ENCODE assay signal across 9 mouse cellular contexts in genomic region chr19:4215451-4215840, GRCm38 (mm10). TPM values are rescaled to one million over a fixed set of nuclear protein-coding genes. Genes with fewer than 3 reads are reported as not detected.
DNase-seq lines count a peak whose midpoint lies in the region; ATAC-seq and TF ChIP-seq lines count a peak whose summit lies in the region.
"Had no signal": no experiment of that assay in that cellular context is flagged by ENCODE, and none has a peak within 500 bp of the region (broad histone marks: within the 10 kb centered on the region; RNA-seq: fewer than 3 reads in every experiment).

No protein-coding gene starts in this region.

- H3ac ChIP-seq in C2C12 (ENCODE audit: control insufficient read depth, insufficient read length, low read depth), result peak overlapping the region; percentile 100

- no peak for TF ChIP-seq POLR2A in heart, adult 2 months (IDR thresholded peaks at IDR 0.05; ENCODE audit: insufficient read depth, low read depth, low read length)

- WGBS in heart, adult 2 months, result 4% methylated on average over 20 of the region's 21 CpGs
- 3% methylated on average over 16 of the region's 21 CpGs for WGBS in heart, embryonic 16.5 days
- 2% methylated on average over 15 of the region's 21 CpGs for WGBS in liver, embryonic 16.5 days (ENCODE audit: insufficient replicate concordance)

- H3K4me2 ChIP-seq in heart, embryonic 16.5 days (ENCODE audit: low read depth, low read length), result peak overlapping the region; percentile 99
- peak overlapping the region; percentile 74 for H3K4me2 ChIP-seq in liver, embryonic 16.5 days (ENCODE audit: low read depth, low read length)

- intact Hi-C loops in heart, adult 2 months (cut with DNase I), result no loop called here
- intact Hi-C loops in heart, postnatal 36 days (cut with DNase I), result no loop called here

- ATAC-seq in heart, embryonic 16.5 days (replicated peaks; ENCODE audit: extremely low read depth, insufficient read depth, low FRiP score), result no peak
- ATAC-seq in liver, embryonic 16.5 days (ENCODE audit: low read depth), result no peak

- peak overlapping the region; percentile 97 for H3K9ac ChIP-seq in heart, adult 2 months (ENCODE audit: low read depth, low read length)
- H3K9ac ChIP-seq in heart, embryonic 16.5 days (ENCODE audit: low read length), result peak overlapping the region; percentile 84
- peak overlapping the region; percentile 61 for H3K9ac ChIP-seq in liver, embryonic 16.5 days (ENCODE audit: low read depth, low read length)

- H3K4me1 ChIP-seq in heart, adult 2 months (ENCODE audit: control insufficient read depth, insufficient read depth, low read length), result peaks cover 8% of the 10 kb centered on the region
- peaks cover 25% of the 10 kb centered on the region for H3K4me1 ChIP-seq in heart, embryonic 16.5 days (ENCODE audit: control insufficient read depth, insufficient read depth, low read length)
- H3K4me1 ChIP-seq in liver, embryonic 16.5 days (ENCODE audit: control insufficient read depth, low read depth, low read length), result peaks cover 21% of the 10 kb centered on the region

- no peaks in the 10 kb centered on the region for H3K36me3 ChIP-seq in heart, adult 2 months (ENCODE audit: control insufficient read depth, insufficient read depth, low read length)
- peaks cover 17% of the 10 kb centered on the region for H3K36me3 ChIP-seq in C2C12 (ENCODE audit: control insufficient read depth, insufficient read depth)
- no peaks in the 10 kb centered on the region for H3K36me3 ChIP-seq in heart, embryonic 16.5 days (ENCODE audit: control insufficient read depth, insufficient read depth)
- H3K36me3 ChIP-seq in liver, embryonic 16.5 days (ENCODE audit: control insufficient read depth, insufficient read depth), result no peaks in the 10 kb centered on the region

- H3K79me2 ChIP-seq in heart, adult 2 months (replicated peaks; ENCODE audit: control insufficient read depth, insufficient read depth, low read length), result no peaks in the 10 kb centered on the region
- H3K79me2 ChIP-seq in C2C12 (ENCODE audit: control insufficient read depth, insufficient read depth), result peaks cover 68% of the 10 kb centered on the region

- no peak overlapping the region; the same call in 1 of the 2 replicates for H3K27ac ChIP-seq in heart, adult 2 months
- H3K27ac ChIP-seq in heart, embryonic 16.5 days (ENCODE audit: low read length), result peak overlapping the region; percentile 61
- no peak overlapping the region for H3K27ac ChIP-seq in liver, embryonic 16.5 days (ENCODE audit: low read length)

- peaks cover 47% of the 10 kb centered on the region for H3K79me3 ChIP-seq in C2C12 (ENCODE audit: low read depth)

- no peak for TF ChIP-seq CTCF in heart, adult 2 months (IDR thresholded peaks at IDR 0.05)
- TF ChIP-seq CTCF in C2C12 (IDR thresholded peaks at IDR 0.05; ENCODE audit: control insufficient read depth, insufficient read depth, insufficient read length), result no peak

- DNase-seq in heart, adult 2 months, result no peak
- no peak for DNase-seq in heart, postnatal 36 days
- no peak for DNase-seq in spleen, postnatal 14 days (ENCODE audit: low spot score in 2 of 2)
- DNase-seq in frontal cortex, adult 2 months (ENCODE audit: extremely low spot score in 1 of 2, low spot score in 1 of 2), result no peak
- no peak for DNase-seq in gastrocnemius, postnatal 25 days

- no peaks in the 10 kb centered on the region for H3K27me3 ChIP-seq in heart, adult 2 months (ENCODE audit: control insufficient read depth, insufficient read depth, low read length)
- no peaks in the 10 kb centered on the region for H3K27me3 ChIP-seq in C2C12 (ENCODE audit: control insufficient read depth, insufficient read depth, insufficient read length)
- H3K27me3 ChIP-seq in heart, embryonic 16.5 days (ENCODE audit: control insufficient read depth, insufficient read depth, low read length), result peaks cover 38% of the 10 kb centered on the region
- H3K27me3 ChIP-seq in liver, embryonic 16.5 days (ENCODE audit: control insufficient read depth, insufficient read depth, low read depth, low read length), result peaks cover 76% of the 10 kb centered on the region

- no peaks in the 10 kb centered on the region for H3K9me3 ChIP-seq in heart, embryonic 16.5 days (replicated peaks; ENCODE audit: control insufficient read depth, low read length)
- H3K9me3 ChIP-seq in liver, embryonic 16.5 days (replicated peaks; ENCODE audit: control insufficient read depth, low read length), result no peaks in the 10 kb centered on the region

- H3K4me3 ChIP-seq in heart, adult 2 months, result peak overlapping the region; percentile 72
- peak overlapping the region; percentile 84 for H3K4me3 ChIP-seq in C2C12 (ENCODE audit: insufficient read depth, poor library complexity, severe bottlenecking)
- peak overlapping the region; percentile 73 for H3K4me3 ChIP-seq in heart, embryonic 16.5 days (ENCODE audit: low read length)
- H3K4me3 ChIP-seq in liver, embryonic 16.5 days (ENCODE audit: low read depth, low read length), result peak overlapping the region; percentile 59

- TF ChIP-seq EP300 in heart, adult 2 months (IDR thresholded peaks at IDR 0.05; ENCODE audit: insufficient read depth, low read depth, low read length), result no peak

TF ChIP-seq in C2C12, 6 proteins besides CTCF, POLR2A, EP300 and RAD21:
- TF ChIP-seq MYOD1 (IDR thresholded peaks at IDR 0.05; ENCODE audit: control insufficient read depth, insufficient read length, low read depth), result no peak
- no peak for TF ChIP-seq FOSL1 (IDR thresholded peaks at IDR 0.05; ENCODE audit: insufficient read depth, low read length, poor library complexity, severe bottlenecking)
- no peak for TF ChIP-seq USF1 (IDR thresholded peaks at IDR 0.05; ENCODE audit: low read depth)
- no peak for TF ChIP-seq MAX (IDR thresholded peaks at IDR 0.05)
- no peak for TF ChIP-seq CEBPB (IDR thresholded peaks at IDR 0.05; ENCODE audit: low read depth)
- TF ChIP-seq MYOG (IDR thresholded peaks at IDR 0.05; ENCODE audit: control insufficient read depth, extremely low read depth, insufficient read length), result no peak
TF ChIP-seq in C2C12: peak in this region for 0.

RNA-seq across cellular contexts. Expression of gene AC109138.7, which starts 1.3 kb away (rescaled TPM):
- not detected for total RNA-seq in heart, adult 2 months (2021)
- polyA plus RNA-seq in heart, adult 2 months (2012; rRNA removed), result 15.3 TPM in 1 of 2 replicates, not detected in the other
- total RNA-seq in heart, postnatal 36 days (2021), result not detected
- polyA plus RNA-seq in C2C12 (2012; fragmentation: generic; extraction: Trizol), result 0.90 TPM
- not detected in 2 replicates for polyA plus RNA-seq in heart, embryonic 16.5 days (2015; fragmentation: Nextera tagmentation; extraction: Ambion mirVana)
- not detected in 2 replicates for polyA plus RNA-seq in liver, embryonic 16.5 days (2015; fragmentation: Nextera tagmentation; extraction: Ambion mirVana)
- not detected in 2 replicates for polyA plus RNA-seq in frontal cortex, adult 2 months (2012; rRNA removed)
- not detected for total RNA-seq in gastrocnemius, postnatal 25 days (2021)
- total RNA-seq: layer of hippocampus, postnatal 25 days had no signal

RNA-seq across cellular contexts. Expression of gene Clcf1, which starts 1.4 kb away (rescaled TPM):
- total RNA-seq in heart, adult 2 months (2021), result 1 to 10 TPM in 1 of 2 experiments, under 1 TPM in 1; 0.55 to 1.0 TPM
- 2.8 and 5.4 TPM in 2 replicates for polyA plus RNA-seq in heart, adult 2 months (2012; rRNA removed)
- total RNA-seq in heart, postnatal 36 days (2021), result 1 to 10 TPM in 1 of 2 experiments, under 1 TPM in 1; 0.51 to 1.2 TPM
- 24.8 TPM for polyA plus RNA-seq in C2C12 (2012; fragmentation: generic; extraction: Trizol)
- 1.5 and 1.7 TPM in 2 replicates for polyA plus RNA-seq in heart, embryonic 16.5 days (2015; fragmentation: Nextera tagmentation; extraction: Ambion mirVana)
- polyA plus RNA-seq in liver, embryonic 16.5 days (2015; fragmentation: Nextera tagmentation; extraction: Ambion mirVana), result 0.39 and 0.61 TPM in 2 replicates
- polyA plus RNA-seq in frontal cortex, adult 2 months (2012; rRNA removed), result 3.9 and 4.5 TPM in 2 replicates
- total RNA-seq in gastrocnemius, postnatal 25 days (2021), result under 1 TPM; 0.28 to 0.59 TPM

RNA-seq across cellular contexts. Expression of gene Rad9a, which starts 14.0 kb away (rescaled TPM):
- total RNA-seq in heart, adult 2 months (2021), result 1 to 10 TPM; 4.1 to 4.4 TPM
- polyA plus RNA-seq in heart, adult 2 months (2012; rRNA removed), result 13.5 and 13.9 TPM in 2 replicates
- 1 to 10 TPM; 5.2 to 5.3 TPM for total RNA-seq in heart, postnatal 36 days (2021)
- 33.3 TPM for polyA plus RNA-seq in C2C12 (2012; fragmentation: generic; extraction: Trizol)
- 19.9 and 21.1 TPM in 2 replicates for polyA plus RNA-seq in heart, embryonic 16.5 days (2015; fragmentation: Nextera tagmentation; extraction: Ambion mirVana)
- polyA plus RNA-seq in liver, embryonic 16.5 days (2015; fragmentation: Nextera tagmentation; extraction: Ambion mirVana), result 14.1 and 14.2 TPM in 2 replicates
- 18.4 and 19.3 TPM in 2 replicates for polyA plus RNA-seq in frontal cortex, adult 2 months (2012; rRNA removed)
- total RNA-seq in gastrocnemius, postnatal 25 days (2021), result 1 to 10 TPM; 2.5 to 3.5 TPM

RNA-seq across cellular contexts. Expression of gene Pold4, which starts 16.3 kb away (rescaled TPM):
- 10 to 100 TPM in 1 of 2 experiments, 1 to 10 TPM in 1; 9.2 to 12.0 TPM for total RNA-seq in heart, adult 2 months (2021)
- 36.9 and 48.1 TPM in 2 replicates for polyA plus RNA-seq in heart, adult 2 months (2012; rRNA removed)
- total RNA-seq in heart, postnatal 36 days (2021), result 10 to 100 TPM; 11.9 to 13.7 TPM
- 112 TPM for polyA plus RNA-seq in C2C12 (2012; fragmentation: generic; extraction: Trizol)
- 22.6 and 24.9 TPM in 2 replicates for polyA plus RNA-seq in heart, embryonic 16.5 days (2015; fragmentation: Nextera tagmentation; extraction: Ambion mirVana)
- polyA plus RNA-seq in liver, embryonic 16.5 days (2015; fragmentation: Nextera tagmentation; extraction: Ambion mirVana), result 12.2 and 14.8 TPM in 2 replicates
- polyA plus RNA-seq in frontal cortex, adult 2 months (2012; rRNA removed), result 35.0 and 39.4 TPM in 2 replicates
- 10 to 100 TPM; 13.0 to 21.1 TPM for total RNA-seq in gastrocnemius, postnatal 25 days (2021)

RNA-seq across cellular contexts. Expression of gene Ppp1ca, which starts 23.6 kb away (rescaled TPM):
- 100 to 1,000 TPM; 272 to 313 TPM for total RNA-seq in heart, adult 2 months (2021)
- polyA plus RNA-seq in heart, adult 2 months (2012; rRNA removed), result 406 and 497 TPM in 2 replicates
- 100 to 1,000 TPM; 326 to 332 TPM for total RNA-seq in heart, postnatal 36 days (2021)
- 819 TPM for polyA plus RNA-seq in C2C12 (2012; fragmentation: generic; extraction: Trizol)
- 813 and 866 TPM in 2 replicates for polyA plus RNA-seq in heart, embryonic 16.5 days (2015; fragmentation: Nextera tagmentation; extraction: Ambion mirVana)
- polyA plus RNA-seq in liver, embryonic 16.5 days (2015; fragmentation: Nextera tagmentation; extraction: Ambion mirVana), result 380 and 393 TPM in 2 replicates
- polyA plus RNA-seq in frontal cortex, adult 2 months (2012; rRNA removed), result 347 and 379 TPM in 2 replicates
- total RNA-seq in gastrocnemius, postnatal 25 days (2021), result 100 to 1,000 TPM; 206 to 208 TPM
